Mouse (Mus musculus) T-helper 2 cell (primary cell): ENCODE results near the gene Gm20489.

Experiments
- in situ Hi-C: fragments of 300-600 bp; cut with MboI, MseI; formaldehyde crosslinking; loops from one replicate; pipeline ENCODE4 v1.15.1; 2025; ENCODE audit warnings: high pct_unique_total_duplicates

Gm20489 gene

GRCm38 (mm10) chrX:101268755-101269124, at the start of gene Gm20489:
Gene Gm20489, minus strand, starts transcription at chrX:101269023.
- in situ Hi-C loops, result loop anchor here (25.0 kb wide), 1 partner anchor 506 kb away; the partner anchor contains the start of gene Dlg3

DNA sequence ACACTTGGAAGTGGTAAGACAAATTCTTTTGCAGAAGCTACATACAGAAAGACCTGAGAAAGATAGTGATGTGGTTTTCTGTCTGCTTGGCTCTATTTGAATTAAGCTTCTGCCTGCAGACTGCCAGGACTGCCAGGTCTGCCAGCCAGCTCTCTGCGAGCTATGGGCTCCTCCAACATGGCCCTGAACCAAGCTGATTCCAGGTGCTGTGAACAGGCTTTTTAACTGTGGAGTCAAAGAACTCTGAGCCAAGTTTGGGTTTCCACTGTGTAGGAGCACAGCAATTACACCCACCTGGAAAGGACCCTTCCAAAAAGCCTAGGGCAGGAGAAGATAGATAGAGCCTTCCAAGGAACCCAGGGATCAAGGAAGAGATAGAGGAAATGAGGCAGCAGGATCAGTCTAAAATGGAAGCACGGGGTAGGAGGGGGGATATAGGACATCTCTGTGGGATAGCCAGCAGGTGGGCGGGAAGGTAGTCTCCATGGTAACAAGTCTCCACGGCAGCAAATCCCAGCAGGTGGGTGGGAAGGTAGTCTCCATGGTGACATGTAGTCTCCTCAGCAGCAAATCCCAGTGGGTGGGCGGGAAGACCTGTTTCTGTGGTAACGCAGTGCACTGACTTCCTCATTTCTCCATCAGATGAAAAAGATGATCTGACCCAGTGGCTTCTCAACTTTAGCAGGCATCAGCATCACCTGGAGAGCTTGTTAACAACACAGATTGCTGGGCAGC, 45.0 kb upstream of the Gm20489 start:
- in situ Hi-C loops, result no loop called here

- in situ Hi-C loops, result no loop called here
Observed at GRCm38 (mm10) chrX:101309299-101309698, 40.5 kb upstream of the Gm20489 start.

DNA sequence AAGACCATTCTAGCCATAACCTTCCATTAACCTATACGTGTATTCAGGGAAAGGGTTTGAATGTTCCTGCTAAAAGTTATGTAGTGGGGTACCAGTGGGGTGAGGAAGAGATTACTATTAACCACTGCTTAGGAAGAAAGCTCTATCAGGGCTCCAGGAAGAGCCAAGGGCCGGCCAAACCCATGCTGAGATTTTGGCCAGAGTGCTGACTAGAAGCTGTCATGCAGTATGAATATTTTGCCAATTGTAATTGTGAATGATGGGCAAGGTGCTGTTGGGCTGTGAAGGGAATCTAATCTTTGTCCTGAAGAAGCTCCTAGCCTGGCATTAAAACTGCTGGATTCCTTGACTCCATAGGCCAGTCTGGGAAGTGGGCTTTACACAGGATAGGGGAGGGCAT, 35.8 kb upstream of the Gm20489 start:
- in situ Hi-C loops, result no loop called here

GRCm38 (mm10) chrX:101301654-101302053, 32.8 kb upstream of the Gm20489 start:
- in situ Hi-C loops, result no loop called here

- in situ Hi-C loops, result no loop called here
Observed at GRCm38 (mm10) chrX:101300427-101301030, 31.7 kb upstream of the Gm20489 start.

- in situ Hi-C loops, result no loop called here
Observed at GRCm38 (mm10) chrX:101299473-101300426, 30.9 kb upstream of the Gm20489 start.

DNA sequence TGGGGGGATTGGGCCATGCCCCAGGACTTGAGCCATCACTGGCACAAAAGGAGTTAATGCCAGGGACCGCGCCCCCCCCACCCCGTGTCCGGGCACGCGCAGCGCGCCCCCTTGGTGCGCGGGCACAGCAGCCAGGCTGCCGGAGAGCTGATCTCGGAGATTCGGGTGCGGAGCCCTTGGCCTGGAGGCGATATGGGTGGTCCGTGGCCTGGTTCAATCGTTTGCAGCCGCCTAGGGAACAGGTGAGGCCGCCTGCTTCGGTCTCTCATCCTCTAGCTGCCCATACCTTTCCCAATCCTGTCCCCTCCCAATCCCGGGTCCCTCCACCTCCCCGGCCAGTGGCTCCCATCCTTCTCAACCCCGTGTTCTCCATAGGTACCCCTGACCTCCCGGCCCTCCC, 30.2 kb upstream of the Gm20489 start, which contains the start of gene Nlgn3:
Gene Nlgn3, plus strand, starts transcription at position 114 of the 400 bp plus-strand sequence.
- in situ Hi-C loops, result no loop called here

GRCm38 (mm10) chrX:101290111-101290510, 21.3 kb upstream of the Gm20489 start:
- in situ Hi-C loops, result no loop called here

GRCm38 (mm10) chrX:101289037-101289436, 20.2 kb upstream of the Gm20489 start:
- in situ Hi-C loops, result no loop called here

GRCm38 (mm10) chrX:101288432-101288831, 19.6 kb upstream of the Gm20489 start:
- in situ Hi-C loops, result no loop called here

- in situ Hi-C loops, result no loop called here
Observed at GRCm38 (mm10) chrX:101287543-101287942, 18.7 kb upstream of the Gm20489 start.

- in situ Hi-C loops, result no loop called here
Observed at GRCm38 (mm10) chrX:101285953-101286670, 17.3 kb upstream of the Gm20489 start.

GRCm38 (mm10) chrX:101285534-101285933, 16.7 kb upstream of the Gm20489 start:
- in situ Hi-C loops, result no loop called here

GRCm38 (mm10) chrX:101282813-101283212, 14.0 kb upstream of the Gm20489 start:
- in situ Hi-C loops, result loop anchor here (5.0 kb wide), 1 partner anchor 76 kb away; no protein-coding TSS in a partner anchor

GRCm38 (mm10) chrX:101273875-101274738, 5.3 kb upstream of the Gm20489 start, which contains the start of gene Med12:
Gene Med12, plus strand, starts transcription at chrX:101274030.
- in situ Hi-C loops, result loop anchor here (25.0 kb wide), 1 partner anchor 512 kb away; the partner anchor contains the start of gene Dlg3

DNA sequence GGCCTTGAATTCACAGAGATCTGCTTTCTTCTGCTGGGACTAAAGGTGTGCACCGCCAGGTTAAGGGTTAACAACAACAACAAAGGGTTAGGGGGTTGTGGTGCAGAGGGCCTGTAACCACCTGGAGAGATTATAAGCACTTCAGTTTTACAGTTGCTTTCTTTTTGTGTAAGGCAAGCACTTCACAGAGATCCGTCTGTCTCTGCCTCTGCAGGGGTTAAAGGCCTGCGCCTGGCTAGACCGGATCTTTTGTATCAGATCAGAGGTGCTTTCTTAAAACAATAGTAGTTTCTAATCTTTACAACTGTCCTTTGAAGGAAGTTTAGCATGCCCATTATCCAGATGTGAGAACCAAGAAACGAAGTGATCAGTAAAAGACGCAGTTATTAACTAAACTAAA, 4.6 kb upstream of the Gm20489 start:
- in situ Hi-C loops, result loop anchor here (25.0 kb wide), 1 partner anchor 511 kb away; the partner anchor contains the start of gene Dlg3

GRCm38 (mm10) chrX:101268025-101268754, 633 bp downstream of the Gm20489 start, which contains the start of gene Il2rg:
Gene Il2rg, minus strand, starts transcription at chrX:101268255.
- in situ Hi-C loops, result loop anchor here (25.0 kb wide), 1 partner anchor 506 kb away; the partner anchor contains the start of gene Dlg3

GRCm38 (mm10) chrX:101266631-101267030, 2.2 kb downstream of the Gm20489 start:
- in situ Hi-C loops, result loop anchor here (25.0 kb wide), 1 partner anchor 504 kb away; the partner anchor contains the start of gene Dlg3
